Mouse (Mus musculus) CH12.LX (cell line): Measurements from ENCODE around the gene Lelp1. TPM values are rescaled to one million over a fixed set of nuclear protein-coding genes. Genes with fewer than 3 reads are reported as not detected.

ENCODE experiments used
- DNase-seq: peaks from one replicate; pipeline ENCODE4 v3.0.0-alpha.2; 2013; ENCODE audit errors: extremely low read depth
- H3K27ac ChIP-seq: 2 replicates; pipeline ENCODE4 v1.5.1; 2012; ENCODE audit warnings: low read depth, mild to moderate bottlenecking, control low read depth, moderate library complexity; ENCODE audit not compliant: insufficient read depth
- H3K27me3 ChIP-seq: replicated peaks from 2 replicates; pipeline ENCODE3; 2012; ENCODE audit warnings: inconsistent platforms
- H3K36me3 ChIP-seq, 2 experiments: replicated peaks in 1 of 2; 2 replicates each; pipeline versions ENCODE3 to v1.6.1; 2012; ENCODE audit warnings: inconsistent platforms in 1 of 2, low read length in 1 of 2, mild to moderate bottlenecking in 1 of 2, mixed read lengths in 1 of 2, moderate library complexity in 1 of 2; ENCODE audit not compliant: control insufficient read depth in 1 of 2, insufficient read depth in 1 of 2
- H3K4me1 ChIP-seq, 2 experiments: 2 replicates each; pipeline ENCODE4 v1.6.1; 2012; ENCODE audit warnings: inconsistent platforms in 1 of 2, moderate library complexity in 1 of 2; ENCODE audit not compliant: insufficient read depth in 2 of 2, control insufficient read depth in 1 of 2
- H3K4me2 ChIP-seq: 2 replicates; pipeline ENCODE4 v1.6.1; 2012; ENCODE audit warnings: low read depth, mild to moderate bottlenecking, control low read depth; ENCODE audit not compliant: poor library complexity, insufficient read depth, severe bottlenecking
- H3K4me3 ChIP-seq, 3 experiments: fragments of 150-350 bp in 1 of 3; sonication (generic) in 1 of 3; replicated peaks in 1 of 3; 2 replicates each; pipeline versions ENCODE3 to v1.5.1; 2011 to 2012; ENCODE audit warnings: low read depth in 2 of 3, low read length in 2 of 3, mild to moderate bottlenecking in 2 of 3, moderate library complexity in 2 of 3, control low read depth in 1 of 3, improper control_type of control experiment in 1 of 3, inconsistent platforms in 1 of 3, mixed read lengths in 1 of 3; ENCODE audit not compliant: poor library complexity in 1 of 3
- H3K79me2 ChIP-seq: replicated peaks from 2 replicates; pipeline ENCODE4 v1.6.1; 2012; ENCODE audit warnings: mild to moderate bottlenecking, moderate library complexity; ENCODE audit not compliant: control insufficient read depth, poor library complexity, insufficient read depth, severe bottlenecking; ENCODE audit errors: extremely low read depth
- H3K9ac ChIP-seq: 2 replicates; pipeline ENCODE4 v1.6.1; 2012; ENCODE audit warnings: low read depth, mild to moderate bottlenecking, control low read depth, moderate library complexity; ENCODE audit not compliant: insufficient read depth
- H3K9me3 ChIP-seq: replicated peaks from 2 replicates; pipeline ENCODE3; 2012; ENCODE audit warnings: low read length, inconsistent platforms, mixed read lengths
- CHD1 ChIP-seq: IDR thresholded peaks from 2 replicates; pipeline ENCODE4 v1.6.1; 2012; ENCODE audit warnings: low read depth, low read length, improper control_type of control experiment, inconsistent platforms
- CHD2 ChIP-seq: IDR thresholded peaks from 2 replicates; pipeline ENCODE4 v1.6.1; 2011; ENCODE audit warnings: low read length, improper control_type of control experiment
- CTCF ChIP-seq, 2 experiments: IDR thresholded peaks in 1 of 2; conservative IDR thresholded peaks in 1 of 2; 2 replicates each; pipeline ENCODE4 v1.5.1; 2011 to 2012; ENCODE audit warnings: low read depth in 2 of 2, low read length in 2 of 2, improper control_type of control experiment in 1 of 2, inconsistent platforms in 1 of 2, mild to moderate bottlenecking in 1 of 2, moderate library complexity in 1 of 2
- ETS1 ChIP-seq: conservative IDR thresholded peaks from 2 replicates; pipeline ENCODE4 v1.6.1; 2012; ENCODE audit warnings: low read depth, mild to moderate bottlenecking, inconsistent platforms, low read length, improper control_type of control experiment, moderate library complexity
- HCFC1 ChIP-seq: IDR thresholded peaks from 2 replicates; pipeline ENCODE4 v1.6.1; 2012; ENCODE audit warnings: low read depth, mild to moderate bottlenecking, inconsistent platforms, low read length, improper control_type of control experiment
- JUN ChIP-seq: IDR thresholded peaks from 2 replicates; pipeline ENCODE4 v1.6.1; 2011; ENCODE audit warnings: low read depth, mild to moderate bottlenecking, low read length, improper control_type of control experiment, moderate library complexity; ENCODE audit not compliant: insufficient read depth
- JUND ChIP-seq: conservative IDR thresholded peaks from 2 replicates; pipeline ENCODE4 v1.6.1; 2011; ENCODE audit warnings: low read depth, low read length, improper control_type of control experiment
- KAT2A ChIP-seq: IDR thresholded peaks from 2 replicates; pipeline ENCODE4 v1.6.1; 2012; ENCODE audit warnings: low read length, improper control_type of control experiment, inconsistent platforms; ENCODE audit not compliant: insufficient replicate concordance
- MAFK ChIP-seq: IDR thresholded peaks from 2 replicates; pipeline ENCODE4 v1.6.1; 2011; ENCODE audit warnings: low read length, improper control_type of control experiment; ENCODE audit not compliant: insufficient replicate concordance
- MAX ChIP-seq: IDR thresholded peaks from 2 replicates; pipeline ENCODE4 v1.6.1; 2011; ENCODE audit warnings: low read length, improper control_type of control experiment
- MAZ ChIP-seq: IDR thresholded peaks from 2 replicates; pipeline ENCODE4 v1.6.1; 2012; ENCODE audit warnings: low read depth, mild to moderate bottlenecking, inconsistent platforms, low read length, improper control_type of control experiment, moderate library complexity
- MXI1 ChIP-seq: IDR thresholded peaks from 2 replicates; pipeline ENCODE4 v1.6.1; 2011; ENCODE audit warnings: mild to moderate bottlenecking, low read depth, low read length, improper control_type of control experiment
- MYC ChIP-seq: IDR thresholded peaks from 2 replicates; pipeline ENCODE4 v1.6.1; 2011; ENCODE audit warnings: low read depth, mild to moderate bottlenecking, improper control_type of control experiment, low read length
- NELFE ChIP-seq: IDR thresholded peaks from 2 replicates; pipeline ENCODE4 v1.6.1; 2011; ENCODE audit warnings: low read depth, low read length, improper control_type of control experiment
- NRF1 ChIP-seq: IDR thresholded peaks from 2 replicates; pipeline ENCODE4 v1.6.1; 2014; ENCODE audit warnings: low read depth, mild to moderate bottlenecking, inconsistent platforms, low read length, improper control_type of control experiment, moderate library complexity
- PAX5 ChIP-seq: IDR thresholded peaks from 2 replicates; pipeline ENCODE4 v1.6.1; 2012; ENCODE audit warnings: low read length, inconsistent platforms, mixed read lengths
- POLR2A ChIP-seq: IDR thresholded peaks from 2 replicates; pipeline ENCODE4 v1.6.1; 2011; ENCODE audit warnings: low read depth, mild to moderate bottlenecking, improper control_type of control experiment, low read length
- POLR2AphosphoS2 ChIP-seq: IDR thresholded peaks from 2 replicates; pipeline ENCODE4 v1.6.1; 2011; ENCODE audit warnings: low read depth, low read length, improper control_type of control experiment
- RAD21 ChIP-seq: IDR thresholded peaks from 2 replicates; pipeline ENCODE4 v1.6.1; 2011; ENCODE audit warnings: low read depth, mild to moderate bottlenecking, low read length, improper control_type of control experiment, moderate library complexity
- RCOR1 ChIP-seq: conservative IDR thresholded peaks from 2 replicates; pipeline ENCODE4 v1.6.1; 2012; ENCODE audit warnings: low read depth, mild to moderate bottlenecking, inconsistent platforms, low read length, improper control_type of control experiment
- SIN3A ChIP-seq: IDR thresholded peaks from 2 replicates; pipeline ENCODE4 v1.6.1; 2012; ENCODE audit warnings: low read length, improper control_type of control experiment, inconsistent platforms
- SMC3 ChIP-seq: IDR thresholded peaks from 2 replicates; pipeline ENCODE4 v1.6.1; 2011; ENCODE audit warnings: low read depth, low read length, improper control_type of control experiment
- TBP ChIP-seq: conservative IDR thresholded peaks from 2 replicates; pipeline ENCODE4 v1.6.1; 2011; ENCODE audit warnings: low read depth, low read length, improper control_type of control experiment
- TCF12 ChIP-seq: IDR thresholded peaks from 2 replicates; pipeline ENCODE4 v1.6.1; 2014; ENCODE audit warnings: low read depth, mild to moderate bottlenecking, inconsistent platforms, low read length, improper control_type of control experiment
- UBTF ChIP-seq: IDR thresholded peaks from 2 replicates; pipeline ENCODE4 v1.6.1; 2012; ENCODE audit warnings: low read depth, mild to moderate bottlenecking, inconsistent platforms, low read length, improper control_type of control experiment, moderate library complexity
- USF1 ChIP-seq: IDR thresholded peaks from 2 replicates; pipeline ENCODE4 v1.6.1; 2014; ENCODE audit warnings: low read depth, mild to moderate bottlenecking, inconsistent platforms, low read length, improper control_type of control experiment
- USF2 ChIP-seq: conservative IDR thresholded peaks from 2 replicates; pipeline ENCODE4 v1.6.1; 2011; ENCODE audit warnings: low read depth, low read length, improper control_type of control experiment
- ZKSCAN1 ChIP-seq: IDR thresholded peaks from 2 replicates; pipeline ENCODE4 v1.6.1; 2012; ENCODE audit warnings: low read depth, inconsistent platforms, low read length, improper control_type of control experiment, borderline replicate concordance
- ZMIZ1 ChIP-seq: IDR thresholded peaks from 2 replicates; pipeline ENCODE4 v1.6.1; 2012; ENCODE audit warnings: low read depth, mild to moderate bottlenecking, inconsistent platforms, low read length, improper control_type of control experiment
- ZNF384 ChIP-seq: IDR thresholded peaks from 2 replicates; pipeline ENCODE4 v1.6.1; 2012; ENCODE audit warnings: low read depth, low read length, improper control_type of control experiment, inconsistent platforms
- dilution Hi-C: fragments of 300-500 bp; cut with MboI; formaldehyde crosslinking; loops from 2 replicates; pipeline ENCODE4 v1.14.3; 2020; ENCODE audit warnings: low sequenced_read_pairs; ENCODE audit not compliant: extremely low pct_unique_long_range_greater_than_20kb, extremely low pct_ligation_motif_present
- in situ Hi-C: fragments of 300-500 bp; cut with MboI; formaldehyde crosslinking; loops from 3 replicates; pipeline ENCODE4 v1.14.3; 2019; ENCODE audit warnings: low sequenced_read_pairs, low pct_ligation_motif_present, low pct_unique_long_range_greater_than_20kb, mixed read lengths
- polyA plus RNA-seq: library from polyadenylated mRNA; unstranded; fragments of >175 nt; gene quantifications from 2 replicates; pipeline ENCODE4 v1.2.1, GENCODE M21; 2012; ENCODE audit warnings: low read depth; ENCODE audit not compliant: insufficient read length
- total RNA-seq, 2 experiments: library from RNA; depleted of rRNA; stranded (reverse); fragments of 300-350 nt in 1 of 2; fragments of >200 nt in 1 of 2; gene quantifications; 2 replicates each; pipeline ENCODE4 v1.2.3; 2012 to 2014

Lelp1 gene
- total RNA-seq (2012; rRNA removed) (not detected in 2 replicates), total RNA-seq (2014; rRNA removed) (not detected in 2 replicates), polyA plus RNA-seq (not detected in 2 replicates)

- no peak within 1 kb of the TSS for H3K27ac ChIP-seq
- no peak within 1 kb of the TSS for H3K4me2 ChIP-seq
- no peaks in the 10 kb centered on the region for H3K27me3 ChIP-seq
- no peak within 1 kb of the TSS for H3K9ac ChIP-seq
- no peak within 1 kb of the TSS for H3K4me3 ChIP-seq
- H3K36me3 ChIP-seq: no peaks in the 10 kb centered on the region
- no peaks in the 10 kb centered on the region for H3K4me1 ChIP-seq
- in situ Hi-C loops (no loop called here), dilution Hi-C loops (no loop called here)
- DNase-seq: no peak
- no peak for TF ChIP-seq CHD2
- no peak for TF ChIP-seq SMC3
- no peak for TF ChIP-seq MXI1
- no peak for TF ChIP-seq USF1
- TF ChIP-seq ETS1: no peak
- TF ChIP-seq SIN3A: no peak
- no peak for TF ChIP-seq TCF12
- TF ChIP-seq RAD21: no peak
- no peak for TF ChIP-seq TBP
- no peak for TF ChIP-seq CTCF (conservative IDR thresholded peaks at IDR 0.05 in 1 of 2, IDR thresholded peaks at IDR 0.05 in 1 of 2; ENCODE audit: low read depth in 2 of 2, low read length in 2 of 2)
- TF ChIP-seq JUND: no peak
- no peak for TF ChIP-seq MAZ
- TF ChIP-seq MYC: no peak
- no peak for TF ChIP-seq USF2
- TF ChIP-seq NELFE: no peak
- TF ChIP-seq MAX: no peak
- H3K79me2 ChIP-seq: no peaks in the 10 kb centered on the region
- peaks cover 37% of the 10 kb centered on the region for H3K9me3 ChIP-seq
Measured at GRCm38 (mm10) chr3:92142644-92143043, at the start of gene Lelp1. TSS of gene Lelp1 (minus strand) at chr3:92142744.

GRCm38 (mm10) chr3:92176880-92177279 is 34.3 kb upstream of the Lelp1 start:
- Histone ChIP-seq H3K27ac (no peak overlapping the region), H3K9ac (no peak overlapping the region), H3K79me2 (no peaks in the 10 kb centered on the region), H3K27me3 (no peaks in the 10 kb centered on the region), H3K4me2 (no peak overlapping the region), H3K9me3 (peaks cover 13% of the 10 kb centered on the region)
- TF ChIP-seq JUND (no peak), TCF12 (no peak), USF2 (no peak), CHD1 (no peak), NRF1 (no peak), MYC (no peak), RCOR1 (no peak), POLR2A (no peak), ETS1 (no peak), ZMIZ1 (no peak), JUN (no peak), POLR2AphosphoS2 (no peak), KAT2A (no peak), MAFK (no peak), ZNF384 (no peak), HCFC1 (no peak), UBTF (no peak), ZKSCAN1 (no peak), PAX5 (no peak), USF1 (no peak)
- TF ChIP-seq, all 38 proteins: peak for 0
- dilution Hi-C loops (no loop called here), in situ Hi-C loops (no loop called here)
- no peaks in the 10 kb centered on the region for H3K36me3 ChIP-seq
- no peak overlapping the region for H3K4me3 ChIP-seq
- H3K4me1 ChIP-seq: no peaks in the 10 kb centered on the region
- DNase-seq: no peak
